Mouse (Mus musculus) yolk sac, embryonic 10.5 days (tissue): ENCODE results near the gene Methig1.
A peak's percentile ranks its signal among the peaks of the same experiment; 100 is the strongest.
"Not testable (repeated sequence)": the region's sequence is repeated elsewhere in the genome, so short reads cannot be mapped to it uniquely, and the experiment has no call there.

Experiments
- DNase-seq: peaks from one replicate; pipeline ENCODE4 v3.0.0-alpha.2; 2017; ENCODE audit warnings: low spot score

Gene Methig1

DNA sequence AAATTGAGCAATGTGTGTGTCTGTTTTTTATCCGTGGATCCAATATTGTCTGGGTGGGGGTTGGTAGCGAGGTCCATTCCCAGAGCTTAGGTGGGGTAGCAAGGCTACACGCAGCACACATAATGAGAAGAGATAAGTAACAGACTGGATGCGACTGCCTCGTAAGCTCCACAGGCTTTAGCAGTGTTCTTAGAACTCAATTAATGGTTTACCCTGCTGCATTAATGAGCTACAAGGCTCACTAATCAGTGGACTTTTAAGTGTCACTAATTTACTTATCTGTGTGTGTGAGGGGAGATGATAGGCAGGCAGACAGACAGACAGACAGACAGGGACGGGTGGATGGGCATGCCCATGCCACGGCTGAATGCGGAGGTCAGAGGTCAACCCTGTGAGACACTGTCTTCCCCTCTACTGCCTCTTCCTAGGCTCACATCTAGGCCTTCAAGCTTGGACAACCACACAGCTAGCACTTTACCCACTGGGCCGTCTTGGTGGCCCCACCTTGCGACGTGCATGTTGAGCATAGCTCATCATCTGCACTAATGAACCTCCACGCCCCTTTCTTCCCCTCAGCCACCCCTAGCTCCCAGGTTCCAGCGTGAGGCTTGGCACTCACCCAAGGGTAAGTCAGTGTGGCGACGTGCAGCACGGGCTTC lies 47.8 kb downstream of the Methig1 start:
- peak; percentile 77 for DNase-seq

DNA sequence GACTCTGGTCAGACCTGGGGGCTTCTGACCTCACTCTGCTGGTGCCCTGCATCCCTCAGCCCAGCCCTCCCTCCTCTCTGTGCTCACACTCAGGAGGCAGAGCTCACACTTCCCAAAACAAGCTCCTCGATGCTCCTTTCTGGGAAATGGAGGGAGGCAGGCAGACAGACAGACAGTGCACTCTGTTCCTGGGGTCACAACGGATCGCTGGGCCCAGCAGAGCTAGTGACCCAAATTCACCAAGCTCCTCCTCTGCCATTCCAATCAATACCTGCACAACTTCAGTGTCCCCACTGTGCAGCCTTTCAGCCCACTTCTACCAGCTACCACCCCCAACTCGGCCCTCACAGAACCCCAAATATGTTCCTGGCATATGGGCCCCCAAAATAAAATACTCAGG lies 48.9 kb downstream of the Methig1 start:
- no peak for DNase-seq

DNA sequence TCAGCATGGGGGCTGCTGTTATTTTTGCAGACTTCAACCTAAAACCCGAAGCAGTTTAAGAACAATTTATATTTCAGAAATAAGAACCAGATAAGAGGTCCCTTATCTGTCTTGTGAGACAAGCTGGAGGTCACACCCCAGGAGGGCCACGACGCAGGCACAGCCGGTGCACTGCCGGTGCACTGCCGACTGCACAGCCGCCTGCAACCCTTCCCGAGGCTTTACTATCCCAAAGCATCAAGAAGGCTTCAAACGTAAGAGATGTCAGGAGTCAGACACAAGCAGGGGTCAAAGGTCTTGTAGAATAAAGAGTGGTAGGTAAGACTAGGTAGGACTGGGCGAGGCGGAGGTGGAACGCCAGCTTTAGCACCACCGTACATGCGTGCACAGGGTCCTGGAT lies 49.4 kb downstream of the Methig1 start:
- no peak for DNase-seq

DNA sequence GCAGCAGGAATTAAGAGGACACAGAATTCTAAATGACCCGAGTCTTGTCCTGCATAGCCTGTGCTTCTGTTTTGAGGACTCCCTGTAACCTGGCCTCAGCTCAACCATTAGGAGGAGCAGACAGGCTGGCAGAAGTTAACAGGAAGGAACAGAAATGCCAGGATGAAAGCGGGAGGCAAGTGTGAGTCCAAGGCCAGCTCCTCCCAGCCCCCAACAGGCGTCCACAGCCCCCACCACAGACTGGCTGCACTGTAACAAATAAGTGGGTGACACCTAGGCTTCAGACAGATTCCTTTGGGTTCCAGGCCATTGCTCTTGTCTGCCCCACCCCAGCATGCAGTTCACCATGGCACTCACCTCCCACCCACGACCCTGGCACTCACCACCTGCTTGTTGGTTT lies 49.8 kb downstream of the Methig1 start:
- no peak for DNase-seq

DNA sequence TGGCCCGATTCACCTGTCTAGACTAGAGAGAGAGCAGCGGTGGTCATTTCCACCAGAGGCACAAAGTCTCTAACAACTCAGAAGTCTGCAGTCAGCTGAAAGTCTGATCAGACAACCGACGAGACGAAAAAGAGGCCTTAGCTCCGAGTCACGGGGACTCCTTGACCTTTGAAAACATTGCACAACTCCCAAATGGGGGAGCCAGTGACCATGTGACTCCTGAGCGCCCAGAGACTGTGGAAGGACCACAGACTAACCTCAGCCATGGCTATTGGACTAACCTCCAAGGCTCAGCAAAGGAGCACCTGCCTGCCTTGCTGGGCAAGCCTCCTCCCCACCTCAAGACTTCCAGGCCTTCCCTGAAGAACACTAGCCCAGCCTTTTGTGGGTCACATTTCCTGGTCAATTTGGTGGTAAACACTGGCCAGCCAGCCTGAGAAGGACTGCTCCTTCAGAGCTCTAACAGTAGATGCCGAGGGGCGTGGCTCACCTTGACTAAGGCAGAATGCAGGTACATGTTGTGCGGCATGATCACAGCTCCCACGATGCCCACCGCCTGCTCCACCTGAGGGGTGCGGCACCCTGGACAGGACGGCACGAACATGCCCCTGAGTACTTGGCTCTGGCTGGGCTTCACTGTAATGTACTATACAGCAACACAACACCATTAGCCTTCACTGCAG lies 50.5 kb downstream of the Methig1 start:
- DNase-seq: peak; percentile 87

DNA sequence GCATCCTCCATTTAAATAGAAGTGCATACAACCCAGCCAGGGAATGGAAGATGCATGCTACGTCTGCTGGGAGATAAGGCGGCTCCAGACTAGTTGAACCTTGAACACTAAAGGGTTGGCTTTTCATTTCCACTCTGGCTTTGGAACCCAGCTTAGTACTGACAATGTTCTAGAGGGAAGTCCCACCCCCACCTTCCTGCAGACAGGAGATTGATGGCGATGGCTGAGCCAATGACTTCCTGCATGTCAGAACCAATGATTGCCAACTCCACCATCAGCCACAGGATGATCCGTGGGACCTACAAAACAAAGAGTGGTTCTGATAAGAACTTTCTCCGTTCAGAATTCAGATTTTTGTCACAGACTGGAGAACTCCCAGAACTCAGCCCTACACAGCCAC lies 53.1 kb downstream of the Methig1 start:
- DNase-seq: peak; percentile 76

DNA sequence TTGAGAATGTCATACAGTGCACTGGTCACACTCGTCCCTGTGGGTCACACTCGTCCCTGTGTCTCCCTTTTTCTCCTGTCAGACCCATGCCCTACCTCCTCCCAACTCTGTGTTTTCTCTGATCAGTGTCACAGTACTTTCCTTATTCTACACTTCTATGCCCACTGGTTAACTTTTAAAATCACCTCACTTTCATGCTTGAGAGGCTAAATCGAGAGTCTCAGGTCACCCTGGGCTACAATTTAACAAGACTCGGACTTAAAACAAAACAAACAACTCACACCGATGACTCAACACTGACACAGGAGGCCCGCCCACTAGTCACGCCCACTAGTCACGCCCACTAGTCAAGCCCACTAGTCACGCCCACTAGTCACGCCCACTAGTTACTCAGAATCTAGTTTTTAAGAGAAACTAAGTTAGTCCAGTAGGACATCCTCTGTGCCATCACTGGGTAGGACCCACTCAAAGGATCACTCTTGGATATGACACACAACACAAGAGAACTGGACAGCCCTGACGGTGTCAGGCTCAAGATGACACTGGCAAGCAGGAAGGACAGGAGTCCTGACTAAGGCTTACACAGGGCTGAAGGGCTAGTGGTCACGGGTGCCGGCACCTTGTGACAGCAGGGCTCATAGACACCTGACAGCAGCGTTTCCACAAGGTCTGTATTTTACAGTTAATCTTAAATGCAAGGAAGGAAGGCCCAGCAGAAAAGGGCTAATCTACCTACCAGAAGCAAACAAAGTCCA lies 58.1 kb downstream of the Methig1 start:
- peak; percentile 86 for DNase-seq

DNA sequence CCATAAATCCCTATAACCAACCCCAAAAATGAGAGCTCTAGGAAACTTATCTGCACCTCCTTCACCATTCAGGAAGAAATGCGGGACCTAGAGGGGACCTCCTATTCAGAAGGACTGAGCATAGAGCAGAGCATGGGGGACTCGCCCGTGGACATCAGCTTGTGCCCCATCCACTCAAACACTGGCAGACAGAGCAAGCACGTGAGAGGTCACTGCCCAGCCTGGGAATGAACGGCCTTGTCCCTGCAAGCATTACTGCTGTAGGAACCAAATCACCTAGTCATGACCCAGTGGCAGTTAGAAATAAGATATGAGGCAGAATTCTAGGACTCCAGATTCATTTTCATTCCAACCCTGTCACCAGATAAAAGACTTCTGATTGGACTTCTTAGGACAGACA lies 58.8 kb downstream of the Methig1 start:
- no peak for DNase-seq

DNA sequence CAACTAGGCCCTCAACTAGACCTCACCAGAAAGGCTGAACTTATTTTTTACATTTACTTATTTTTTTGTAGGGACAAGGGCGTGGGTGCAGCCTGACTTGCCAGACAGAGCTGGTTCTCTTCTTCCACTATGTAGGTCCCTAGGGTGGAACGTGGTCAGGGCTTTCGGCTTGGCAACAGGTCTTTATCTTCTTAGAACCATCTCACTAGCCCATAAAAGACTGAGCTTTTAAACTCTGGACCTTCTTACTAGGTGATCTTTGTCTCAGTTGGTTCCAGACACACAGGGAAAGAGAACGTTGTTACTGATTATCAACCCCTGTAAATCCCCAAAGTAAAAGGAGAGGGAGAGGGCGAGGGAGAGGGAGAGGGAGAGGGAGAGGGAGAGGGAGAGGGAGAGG lies 60.4 kb downstream of the Methig1 start:
- no peak for DNase-seq

DNA sequence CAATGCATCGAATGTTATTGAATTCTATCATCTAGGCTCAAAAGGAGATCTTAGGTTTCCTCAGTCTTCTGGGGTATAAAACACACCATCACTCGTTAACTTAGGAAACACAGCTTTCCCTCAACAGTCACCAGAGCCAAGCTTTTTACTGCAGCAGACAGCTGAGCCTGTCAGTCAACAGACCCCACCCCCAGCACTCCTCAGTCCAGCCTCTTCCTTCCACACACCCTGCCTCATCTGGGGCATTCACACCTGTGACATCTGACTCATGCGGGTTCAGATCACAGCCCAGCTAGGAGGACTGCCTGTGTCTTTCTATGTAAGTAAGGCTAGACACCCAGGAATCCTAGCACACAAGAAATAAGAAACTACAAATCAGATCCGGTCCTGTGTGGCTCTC lies 61.1 kb downstream of the Methig1 start:
- DNase-seq: peak; percentile 74

DNA sequence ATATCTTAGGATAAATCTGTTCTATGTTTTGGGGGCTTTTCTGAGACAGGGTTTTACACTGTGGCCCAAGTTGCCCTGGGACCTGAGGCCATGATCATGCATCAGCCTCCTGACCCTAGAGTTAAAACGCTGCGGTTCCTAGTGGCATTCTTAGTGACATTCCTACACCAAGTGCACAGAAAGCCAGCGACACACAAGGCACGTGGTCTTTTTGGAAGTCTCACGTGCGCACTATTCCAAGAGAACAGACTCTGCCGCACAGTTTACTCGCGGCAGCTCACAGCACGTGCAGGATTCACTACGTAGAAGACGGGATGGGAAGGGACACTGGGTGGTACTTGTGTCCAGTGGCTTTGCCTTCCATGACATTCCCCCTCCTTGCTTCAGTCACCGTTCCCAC lies 62.0 kb downstream of the Methig1 start:
- DNase-seq: no peak

DNA sequence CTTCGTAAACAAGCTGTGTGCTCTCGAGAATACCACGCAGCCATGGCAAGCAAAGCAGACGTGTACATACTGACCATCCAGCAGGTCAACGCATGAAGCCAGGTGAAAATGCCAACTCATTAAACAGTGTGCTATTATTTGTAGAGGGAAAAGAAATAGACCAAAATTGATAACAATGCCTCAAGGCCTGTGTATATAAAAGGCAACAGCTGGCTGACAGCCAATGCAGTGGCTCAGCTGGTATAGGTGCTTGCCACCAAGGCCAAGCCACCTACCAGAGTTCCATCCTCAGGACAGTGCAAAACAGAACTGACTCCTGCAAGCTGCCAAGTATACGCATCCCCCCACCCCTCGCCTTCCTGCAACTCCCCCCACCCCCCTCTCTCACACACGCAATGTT lies 62.7 kb downstream of the Methig1 start:
- DNase-seq: no peak

DNA sequence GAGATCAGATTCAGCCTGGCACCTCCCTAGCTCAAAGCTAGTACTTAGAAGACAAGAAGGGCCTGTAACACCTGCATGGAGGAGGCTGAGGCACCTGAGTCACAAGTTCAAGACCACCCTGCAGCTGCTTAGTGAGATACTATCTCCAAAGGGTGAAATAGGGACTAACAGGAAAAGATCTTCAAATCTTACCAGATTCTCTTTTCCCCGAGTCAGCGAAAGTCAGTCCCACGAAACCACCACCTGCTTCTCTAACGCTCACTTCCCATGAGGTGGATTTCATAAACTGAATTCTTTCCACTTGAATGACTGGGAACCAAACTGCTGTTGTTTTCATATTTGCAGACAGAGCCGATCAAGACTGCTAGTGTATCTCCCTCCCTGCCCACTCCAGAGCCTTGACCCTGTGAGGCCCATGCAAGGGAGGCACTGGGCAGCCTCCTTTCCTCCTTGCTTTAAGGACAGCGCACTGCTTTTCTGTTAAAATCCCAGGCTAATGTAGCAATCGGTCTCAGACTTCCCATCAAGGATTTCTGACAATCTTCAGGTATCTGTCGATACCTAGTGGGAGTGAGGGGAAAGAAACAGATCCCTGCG lies 65.0 kb downstream of the Methig1 start:
- no peak for DNase-seq

DNA sequence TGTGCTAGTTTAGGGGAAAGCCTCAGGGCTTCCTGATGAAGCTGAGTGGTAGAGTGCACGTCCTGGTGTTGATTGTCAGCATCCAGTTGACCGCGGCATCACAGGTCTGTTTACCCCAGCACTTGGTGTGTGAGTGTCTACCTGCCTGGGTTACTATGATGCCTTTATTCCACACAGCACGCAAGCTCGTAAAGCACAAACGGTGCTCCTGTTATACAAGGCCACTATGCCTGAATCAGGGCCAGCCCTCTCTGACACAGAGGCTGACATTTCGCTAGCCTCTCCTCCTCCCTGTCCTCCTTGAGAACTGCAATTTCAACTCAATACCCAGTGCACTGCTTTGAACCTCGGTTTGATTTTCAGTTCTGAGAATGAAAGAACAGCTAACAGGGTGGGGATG lies 66.4 kb downstream of the Methig1 start:
- DNase-seq: no peak

DNA sequence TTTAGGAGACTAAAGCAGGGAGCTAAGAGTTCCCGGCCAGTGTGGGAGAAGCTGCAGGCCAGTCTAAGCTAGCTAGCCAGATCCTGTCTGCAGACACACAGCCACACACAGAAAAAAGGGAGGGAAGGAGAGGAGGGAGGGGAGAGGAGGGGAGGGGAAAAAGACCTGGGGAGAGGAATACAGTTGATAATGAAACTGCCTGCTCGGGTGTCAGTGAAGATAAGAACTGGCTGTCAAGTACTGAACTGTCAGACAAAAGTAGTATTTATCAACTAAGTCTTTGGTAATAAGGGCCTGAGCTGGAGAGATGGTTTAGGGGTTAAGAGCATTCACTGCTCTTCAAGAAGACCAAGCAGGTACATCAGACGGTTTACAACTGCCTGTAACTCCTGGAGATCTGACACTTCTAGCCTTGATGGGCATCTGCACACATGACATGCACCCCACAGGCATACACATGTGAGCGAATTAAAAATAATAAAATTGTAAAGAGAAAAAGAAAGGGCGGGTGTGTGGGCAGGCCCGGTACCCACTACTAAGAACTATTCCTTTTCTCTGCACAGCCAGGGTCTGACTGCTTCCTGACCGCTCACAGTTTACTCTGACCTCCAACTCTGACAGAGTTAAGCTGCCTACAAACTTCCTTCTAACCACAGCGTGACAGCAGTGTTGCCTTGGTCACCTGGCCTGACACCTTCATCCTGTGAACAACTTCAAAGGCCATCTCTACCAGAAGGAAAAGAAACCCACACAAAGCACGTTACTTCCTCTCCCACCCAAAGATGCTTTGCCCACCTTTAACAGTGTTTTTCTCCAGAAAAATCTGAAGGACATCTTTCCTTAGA lies 67.2 kb downstream of the Methig1 start:
- peak; percentile 72 for DNase-seq

DNA sequence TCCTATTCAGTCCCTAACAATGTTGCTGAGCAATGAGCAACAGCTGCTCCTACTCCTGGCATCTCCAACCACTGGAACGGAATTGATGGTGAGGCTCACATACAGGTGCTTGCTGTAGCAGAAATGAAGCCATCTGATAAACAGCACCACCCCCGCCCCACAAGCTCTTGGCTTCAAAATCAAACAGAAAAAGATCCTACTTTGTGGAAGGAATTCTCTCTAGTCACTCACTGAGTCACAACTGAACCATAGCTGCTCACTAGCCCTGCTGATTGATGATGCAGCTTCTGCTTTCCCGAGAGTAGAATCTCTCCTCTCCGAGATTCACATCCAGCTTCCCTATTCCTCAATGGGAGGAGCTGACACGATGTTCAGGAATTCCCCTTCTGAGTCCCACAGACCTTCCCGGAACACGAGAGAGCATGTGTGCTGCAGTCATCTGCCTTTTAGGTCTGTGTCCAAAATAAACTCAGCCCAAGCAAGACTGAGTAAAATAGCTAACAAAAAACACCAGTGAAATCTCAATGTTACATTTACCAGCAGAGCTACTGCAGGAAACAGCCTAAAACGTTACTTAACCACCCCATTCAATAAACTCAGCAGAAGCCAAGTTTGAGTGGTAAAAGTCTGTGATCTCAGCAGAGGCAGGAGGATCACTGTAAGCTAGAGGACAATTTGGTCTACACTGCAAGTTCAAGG lies 68.3 kb downstream of the Methig1 start:
- DNase-seq: no peak

DNA sequence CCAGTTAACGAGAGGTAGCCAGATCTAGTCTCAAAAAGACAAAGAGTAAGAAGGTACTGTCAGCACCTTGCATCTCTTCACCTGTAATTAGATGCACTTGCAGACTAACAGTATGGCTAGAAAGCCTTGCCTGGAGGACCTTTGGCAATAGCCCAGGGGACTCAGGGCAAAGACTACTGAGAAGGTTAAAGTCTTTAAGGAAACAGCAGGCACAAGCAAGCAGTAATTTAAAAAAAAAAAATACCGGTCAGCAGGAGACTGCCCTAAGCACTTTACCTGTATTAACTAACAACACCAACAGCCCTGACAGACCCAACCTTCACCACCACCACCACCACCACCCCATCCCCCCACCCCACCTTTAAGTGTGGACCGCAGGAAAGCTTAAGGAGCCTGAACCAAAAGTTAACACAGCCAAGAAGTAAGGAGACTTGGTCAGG lies 68.8 kb downstream of the Methig1 start, which contains the start of gene Gm5475:
TSS of gene Gm5475 (plus strand) at position 390 of the 440 bp plus-strand sequence.
- DNase-seq: not testable (repeated sequence)

DNA sequence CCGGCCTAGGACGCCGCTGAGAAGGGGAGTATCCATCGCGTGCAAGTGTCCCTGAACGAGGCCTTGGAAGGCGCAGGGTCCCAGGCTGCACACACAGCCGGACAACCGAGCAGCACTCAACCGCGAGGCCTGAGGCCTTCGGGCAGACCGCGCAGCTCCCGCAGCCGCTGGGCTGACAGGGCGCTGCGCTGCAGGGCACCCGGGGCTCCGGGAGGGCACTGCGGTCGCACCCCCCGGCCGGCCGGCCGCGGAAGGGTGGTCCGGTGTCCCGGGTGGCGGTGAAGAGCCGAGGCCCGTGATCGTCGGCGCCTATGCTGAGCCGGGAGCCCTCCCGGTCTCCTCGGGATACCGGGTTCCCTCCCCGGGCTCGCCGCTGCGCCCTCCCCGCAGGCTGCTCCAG lies 69.5 kb downstream of the Methig1 start:
- no peak for DNase-seq

DNA sequence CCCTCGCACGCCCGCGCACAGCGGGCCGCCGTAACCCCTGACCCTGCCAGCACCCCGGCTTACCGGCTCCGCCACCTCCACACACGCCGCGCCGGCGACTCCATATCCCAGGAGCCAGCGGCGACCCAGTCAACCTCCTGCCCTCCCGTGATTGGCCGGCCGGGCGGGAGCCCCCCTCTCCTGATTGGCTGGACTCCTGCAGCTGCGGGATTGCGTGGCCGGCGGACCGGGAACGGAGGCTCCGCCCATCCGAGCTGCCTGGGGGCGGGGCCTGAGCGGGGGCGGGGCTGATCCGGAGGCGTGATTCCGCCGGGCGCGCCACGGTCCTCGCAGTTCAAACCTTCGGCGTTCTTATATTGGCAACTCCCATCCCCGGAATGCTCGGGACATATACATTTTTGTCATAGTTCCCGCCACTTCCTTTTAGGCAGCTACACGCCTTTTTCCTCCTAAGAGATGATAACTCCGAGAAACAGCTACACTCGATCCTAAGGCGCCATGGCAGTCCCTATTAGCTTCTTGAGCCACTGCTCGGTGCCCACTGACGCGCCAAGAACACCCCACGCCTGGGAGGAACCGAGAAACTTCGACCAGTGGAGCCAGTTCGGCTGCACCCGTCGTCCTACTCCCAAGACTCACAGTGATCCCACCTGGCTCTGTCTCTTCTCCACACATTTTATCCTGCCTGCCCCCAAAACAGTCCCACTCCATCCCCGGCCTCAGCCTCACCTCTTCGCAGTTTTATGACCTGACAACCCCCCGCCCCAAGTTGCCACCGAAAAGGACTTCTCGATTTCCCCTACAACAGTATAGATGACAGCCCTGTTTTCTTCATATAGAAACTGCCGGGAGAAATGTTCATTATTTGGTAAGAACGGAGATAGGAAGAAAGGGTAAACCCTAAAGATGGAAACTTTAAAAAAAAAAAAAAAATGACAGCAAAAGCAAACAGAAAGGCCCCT lies 70.2 kb downstream of the Methig1 start:
- DNase-seq: peak; percentile 96

DNA sequence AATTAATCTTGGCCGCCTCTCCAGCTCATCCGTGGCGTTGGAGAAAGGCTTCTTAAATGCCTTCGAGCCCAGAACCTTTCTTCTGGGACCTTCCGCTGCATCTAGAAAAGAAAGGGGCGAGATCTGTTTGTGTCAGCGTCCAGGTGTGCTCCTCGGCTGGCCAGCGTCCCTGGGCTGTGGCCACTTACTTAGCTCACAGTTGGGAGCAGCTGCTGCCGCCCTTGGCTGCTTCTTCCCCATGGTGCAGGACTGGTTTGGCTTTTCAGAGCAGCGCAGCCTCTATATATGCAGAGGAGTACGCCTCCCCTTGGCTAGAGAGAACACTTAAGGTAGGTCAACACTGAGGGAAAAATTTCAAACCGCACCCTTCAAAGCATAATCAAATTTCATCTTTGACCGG lies 71.0 kb downstream of the Methig1 start:
- no peak for DNase-seq
